Mouse (Mus musculus) liver, adult 2 months (tissue): ENCODE measurements at regions not wholly inside any gene's neighbourhood (a gene's known extent, or its start where the extent isn't known, plus 50 kb on each side); places are given as distances from the start of the nearest gene placed in this dataset.

Experiments used
- DNase-seq: peaks from one replicate; pipeline ENCODE4 v3.0.0-alpha.2; 2011; ENCODE audit warnings: low read depth, low spot score; ENCODE audit errors: extremely low read depth
- H3K27ac ChIP-seq: fragments of 200-500 bp; replicated peaks from 2 replicates; pipeline ENCODE4 v1.5.1; 2012; ENCODE audit warnings: low read depth, mild to moderate bottlenecking, control low read depth, inconsistent platforms, low read length; ENCODE audit not compliant: insufficient read depth
- H3K27me3 ChIP-seq: fragments of 200-500 bp; 2 replicates; pipeline ENCODE4 v1.6.1; 2012; ENCODE audit warnings: mild to moderate bottlenecking, moderate library complexity, low read length, inconsistent platforms; ENCODE audit not compliant: control insufficient read depth, insufficient read depth
- H3K36me3 ChIP-seq: fragments of 200-500 bp; 2 replicates; pipeline ENCODE4 v1.6.1; 2012; ENCODE audit warnings: low read length, inconsistent platforms; ENCODE audit not compliant: control insufficient read depth, insufficient read depth
- H3K4me1 ChIP-seq: fragments of 200-500 bp; 2 replicates; pipeline ENCODE4 v1.6.1; 2011; ENCODE audit warnings: low read length; ENCODE audit not compliant: control insufficient read depth, insufficient read depth
- H3K4me3 ChIP-seq: fragments of 200-500 bp; 2 replicates; pipeline ENCODE4 v1.5.1; 2011; ENCODE audit warnings: low read depth, mild to moderate bottlenecking, control low read depth, low read length, moderate library complexity; ENCODE audit not compliant: insufficient read depth
- H3K79me2 ChIP-seq: fragments of 200-500 bp; 2 replicates; pipeline ENCODE4 v1.6.1; 2012; ENCODE audit warnings: inconsistent platforms, mild to moderate bottlenecking, low read length, moderate library complexity; ENCODE audit not compliant: control insufficient read depth, insufficient read depth
- H3K9ac ChIP-seq: fragments of 200-500 bp; 2 replicates; pipeline ENCODE4 v1.6.1; 2012; ENCODE audit warnings: low read depth, mild to moderate bottlenecking, control low read depth, inconsistent platforms, low read length
- CTCF ChIP-seq: fragments of 200-500 bp; IDR thresholded peaks from 2 replicates; pipeline ENCODE4 v1.5.1; 2011; ENCODE audit warnings: low read depth, low read length, control low read depth
- POLR2A ChIP-seq: fragments of 200-500 bp; IDR thresholded peaks from 2 replicates; pipeline ENCODE4 v1.6.1; 2011; ENCODE audit warnings: low read length, control low read depth; ENCODE audit not compliant: insufficient read depth; ENCODE audit errors: extremely low read depth
- WGBS: fragments of 180-500 bp; shearing (Covaris S2); methylation state at CpG from one replicate; pipeline ENCODE4 v1.1.7; 2018; 5-methylcytosine and 5-hydroxymethylcytosine counted together

DNA sequence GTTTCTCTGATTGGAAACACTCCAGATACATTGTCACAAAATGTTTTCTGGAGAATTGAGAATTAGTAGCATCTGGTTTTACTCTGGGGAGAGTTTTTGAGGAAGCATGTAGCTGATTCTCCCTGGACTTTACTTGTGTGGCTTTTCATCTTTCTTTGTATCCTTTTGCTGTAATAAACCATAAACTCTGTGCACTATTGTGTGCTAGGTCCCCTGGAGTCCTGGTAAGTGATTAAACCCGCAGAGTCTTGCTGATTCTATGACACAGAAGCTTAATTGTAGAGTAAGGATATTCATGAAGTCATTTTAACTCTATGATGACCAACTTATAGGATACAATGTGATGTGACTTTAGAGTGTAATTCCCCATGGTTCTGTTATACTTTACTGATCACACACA is 486.1 kb upstream of the Slc39a10 start:
- H3K27ac ChIP-seq, result no peak overlapping the region
- TF ChIP-seq POLR2A (no peak), CTCF (no peak)
- no peak overlapping the region for H3K9ac ChIP-seq
- no peaks in the 10 kb centered on the region for H3K4me1 ChIP-seq
- WGBS, result 34% methylated on average over 1 of the region's 1 CpGs
- H3K79me2 ChIP-seq, result no peaks in the 10 kb centered on the region
- H3K27me3 ChIP-seq, result no peaks in the 10 kb centered on the region
- DNase-seq, result no peak
- no peak overlapping the region for H3K4me3 ChIP-seq
- H3K36me3 ChIP-seq, result no peaks in the 10 kb centered on the region

DNA sequence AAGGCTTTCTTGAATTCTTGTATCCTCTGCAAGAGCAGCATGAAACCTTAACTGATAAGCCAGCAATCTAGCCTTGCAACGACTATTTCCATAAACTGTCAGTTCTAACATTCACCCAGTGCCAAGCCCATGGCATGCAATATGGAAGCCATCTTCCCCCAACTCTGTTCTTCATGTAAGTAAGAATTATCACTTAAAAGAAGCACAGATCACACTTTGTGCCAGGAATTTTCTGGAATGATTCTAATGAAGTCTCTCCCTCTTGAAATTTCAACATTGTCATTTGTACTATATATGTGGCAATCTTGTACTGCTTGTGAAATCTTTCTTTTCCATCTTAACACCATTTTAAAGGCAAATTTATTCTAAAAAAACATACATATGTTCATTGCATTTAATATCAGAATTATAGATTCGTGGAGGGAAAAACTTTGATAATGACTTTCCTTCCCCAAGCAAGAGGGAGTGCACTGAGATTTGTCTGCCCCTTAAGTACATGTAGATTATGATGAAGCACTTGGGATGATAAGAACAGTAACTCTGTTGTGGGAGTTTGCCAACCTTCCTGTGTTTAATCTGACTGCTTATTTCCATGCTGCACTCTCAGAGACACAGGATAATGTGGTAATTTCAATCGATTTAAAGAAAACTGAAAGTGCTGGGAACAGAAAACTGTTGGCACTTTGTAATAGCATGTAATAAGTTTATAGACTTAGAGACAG is 447.2 kb upstream of the Slc39a10 start:
- 71% methylated on average over 3 of the region's 3 CpGs for WGBS
- Histone ChIP-seq H3K4me1 (no peaks in the 10 kb centered on the region), H3K4me3 (no peak overlapping the region), H3K27me3 (no peaks in the 10 kb centered on the region), H3K79me2 (no peaks in the 10 kb centered on the region), H3K9ac (no peak overlapping the region), H3K27ac (no peak overlapping the region), H3K36me3 (no peaks in the 10 kb centered on the region)
- TF ChIP-seq CTCF, result no peak
- no peak for DNase-seq

DNA sequence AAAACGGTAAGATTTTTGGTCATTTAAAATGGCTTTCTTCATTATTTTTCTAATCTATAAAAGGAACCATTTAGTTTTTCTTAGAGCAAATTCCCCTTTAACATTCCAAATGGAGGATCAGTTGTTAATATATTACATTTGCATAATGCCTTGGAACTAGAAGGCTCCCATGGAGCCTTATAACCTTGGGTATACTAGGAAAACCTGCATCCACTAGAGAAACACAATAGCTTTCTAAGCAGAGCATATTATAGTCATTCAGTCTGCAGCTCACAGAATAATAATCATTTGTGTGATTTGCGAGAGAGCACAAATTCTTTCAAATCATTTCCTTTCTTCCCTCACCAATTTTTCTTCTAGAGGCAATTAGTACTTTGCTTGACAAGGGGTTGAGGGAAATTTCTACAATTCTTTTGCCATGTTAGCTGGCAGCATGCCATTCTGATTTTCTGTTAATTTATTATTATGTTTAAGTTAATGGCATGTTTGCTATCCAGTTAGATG is 418.0 kb upstream of the Slc39a10 start:
- H3K79me2 ChIP-seq, result no peaks in the 10 kb centered on the region
- no peak overlapping the region for H3K4me3 ChIP-seq
- DNase-seq, result no peak
- TF ChIP-seq CTCF (no peak), POLR2A (no peak)
- no peak overlapping the region for H3K9ac ChIP-seq
- H3K4me1 ChIP-seq, result no peaks in the 10 kb centered on the region
- 80% methylated on average over 2 of the region's 2 CpGs for WGBS
- no peaks in the 10 kb centered on the region for H3K27me3 ChIP-seq
- H3K27ac ChIP-seq, result no peak overlapping the region
- no peaks in the 10 kb centered on the region for H3K36me3 ChIP-seq

DNA sequence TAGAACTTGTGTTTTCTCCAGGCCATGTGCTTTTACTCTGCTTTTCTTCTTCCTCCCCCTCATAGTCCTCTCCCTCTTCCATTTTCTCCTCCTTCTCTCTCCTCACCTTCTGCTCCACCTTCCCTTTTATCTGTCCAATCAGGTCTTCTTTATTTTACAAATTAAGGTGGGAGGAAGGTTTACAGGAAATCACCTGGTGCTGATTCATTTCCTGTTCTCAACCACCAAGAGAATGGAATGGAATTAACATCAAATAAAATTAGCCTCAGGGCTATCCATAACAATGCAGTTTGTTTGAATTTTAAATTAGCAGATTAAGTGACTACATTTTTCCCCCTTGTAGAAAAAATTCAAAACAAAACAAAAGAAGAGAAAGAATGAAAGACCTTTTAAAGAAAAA is 414.3 kb upstream of the Slc39a10 start:
- no peak for DNase-seq
- Histone ChIP-seq H3K4me3 (no peak overlapping the region), H3K36me3 (no peaks in the 10 kb centered on the region), H3K9ac (no peak overlapping the region), H3K27ac (no peak overlapping the region), H3K27me3 (no peaks in the 10 kb centered on the region), H3K79me2 (no peaks in the 10 kb centered on the region), H3K4me1 (no peaks in the 10 kb centered on the region)
- TF ChIP-seq POLR2A, result no peak
- TF ChIP-seq CTCF, result no peak

DNA sequence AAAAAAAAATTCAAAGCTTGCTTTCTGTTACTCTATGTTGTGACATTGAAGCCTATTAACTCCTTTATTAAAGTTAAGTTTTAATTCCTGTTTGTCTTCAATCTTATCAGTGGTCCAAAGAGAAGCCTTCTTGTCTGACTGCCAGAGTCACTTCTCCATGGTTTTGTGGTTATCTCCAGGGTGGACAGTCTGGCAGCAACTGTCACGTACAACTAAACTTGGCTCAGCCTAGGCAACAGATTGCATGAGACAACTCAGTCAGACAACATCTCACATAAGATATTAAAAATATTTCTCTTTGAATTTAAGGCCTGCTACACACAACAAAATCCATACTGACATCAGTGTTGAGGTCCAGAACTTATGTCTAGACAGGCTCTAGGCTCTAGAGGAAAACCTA is 406.7 kb upstream of the Slc39a10 start:
- Histone ChIP-seq H3K27ac (no peak overlapping the region), H3K36me3 (no peaks in the 10 kb centered on the region), H3K9ac (no peak overlapping the region), H3K4me3 (no peak overlapping the region), H3K79me2 (no peaks in the 10 kb centered on the region), H3K4me1 (no peaks in the 10 kb centered on the region), H3K27me3 (no peaks in the 10 kb centered on the region)
- 84% methylated on average over 1 of the region's 1 CpGs for WGBS
- TF ChIP-seq CTCF, result no peak
- no peak for TF ChIP-seq POLR2A
- DNase-seq, result no peak

DNA sequence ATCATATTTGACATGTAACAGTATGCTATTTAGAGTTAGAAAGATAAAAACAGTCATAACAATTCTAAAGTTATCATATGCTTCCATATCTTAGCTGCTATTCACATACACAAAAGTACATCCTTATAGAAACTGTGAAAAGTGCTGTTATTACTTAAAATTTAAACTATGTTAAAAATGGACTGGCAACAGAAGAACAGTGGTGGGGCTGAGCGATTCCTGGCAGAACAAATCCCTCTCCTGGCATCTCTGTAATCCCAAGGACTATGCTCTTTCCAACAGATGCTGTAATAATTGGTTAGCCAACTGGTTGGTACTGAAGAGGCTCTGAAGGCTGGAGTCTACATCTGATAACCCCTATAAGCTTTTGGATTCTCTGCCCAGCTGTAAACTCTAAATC is 393.0 kb upstream of the Slc39a10 start:
- H3K27me3 ChIP-seq, result no peaks in the 10 kb centered on the region
- WGBS, result 80% methylated on average over 1 of the region's 1 CpGs
- no peak overlapping the region for H3K9ac ChIP-seq
- DNase-seq, result no peak
- H3K4me1 ChIP-seq, result no peaks in the 10 kb centered on the region
- TF ChIP-seq POLR2A, result no peak
- TF ChIP-seq CTCF, result no peak
- no peak overlapping the region for H3K4me3 ChIP-seq
- no peaks in the 10 kb centered on the region for H3K36me3 ChIP-seq
- H3K79me2 ChIP-seq, result no peaks in the 10 kb centered on the region
- H3K27ac ChIP-seq, result no peak overlapping the region
